Mouse (Mus musculus): ENCODE measurements around the gene Trim2. TPM values are rescaled to one million over a fixed set of nuclear protein-coding genes. Genes with fewer than 3 reads are reported as not detected.

Gene Trim2
- total RNA-seq, 2 experiments from 2014 or later, result 5.1 to 5.8 TPM

GRCm38 (mm10) chr3:84294734-84295133 lies 11.9 kb downstream of the Trim2 start:
- intact Hi-C loops (cut with DNase I), result no loop called here
- DNase-seq, result no peak

DNA sequence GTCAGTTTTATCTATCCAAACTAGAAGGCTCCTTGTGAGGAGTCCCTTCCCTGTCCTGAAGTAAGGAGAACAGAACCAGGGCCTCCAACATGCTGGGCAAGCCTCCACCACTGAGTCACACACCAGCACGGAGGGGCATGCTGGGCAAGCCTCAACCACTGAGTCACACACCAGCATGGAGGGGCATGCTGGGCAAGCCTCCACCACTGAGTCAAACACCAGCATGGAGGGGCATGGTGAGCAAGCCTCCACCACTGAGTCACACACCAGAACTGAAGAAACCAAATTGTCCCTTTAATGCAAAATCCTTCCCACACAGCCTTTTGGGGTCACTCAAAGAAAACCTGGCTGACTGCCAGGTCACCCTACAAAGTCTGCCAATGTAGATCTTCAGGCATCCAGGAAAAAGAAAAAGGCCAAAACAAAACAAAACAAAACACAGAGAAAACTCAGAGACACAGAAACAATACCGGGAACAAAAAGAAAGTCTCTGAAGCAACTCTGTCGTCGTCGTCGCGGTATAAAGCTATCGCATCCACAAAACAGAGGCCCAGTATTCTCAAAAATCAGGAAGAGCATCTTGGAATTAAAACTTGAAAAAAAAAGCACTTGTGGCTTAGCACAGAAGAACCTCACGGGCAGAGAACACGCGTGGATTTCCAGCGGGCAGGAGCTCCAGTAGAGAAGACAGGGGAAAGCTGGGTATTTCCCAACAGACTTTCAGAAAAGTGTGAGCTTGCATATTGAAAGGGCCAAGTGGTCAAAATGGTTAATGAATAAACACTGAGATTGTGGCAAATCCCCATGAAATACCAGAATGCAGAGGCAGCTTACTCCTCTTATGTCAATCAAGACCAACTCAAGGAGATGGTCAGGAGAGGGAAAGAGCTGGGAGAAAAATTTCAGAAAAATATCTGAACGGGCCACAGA lies 12.7 kb downstream of the Trim2 start:
- DNase-seq, result no peak
- intact Hi-C loops (cut with DNase I), result no loop called here

DNA sequence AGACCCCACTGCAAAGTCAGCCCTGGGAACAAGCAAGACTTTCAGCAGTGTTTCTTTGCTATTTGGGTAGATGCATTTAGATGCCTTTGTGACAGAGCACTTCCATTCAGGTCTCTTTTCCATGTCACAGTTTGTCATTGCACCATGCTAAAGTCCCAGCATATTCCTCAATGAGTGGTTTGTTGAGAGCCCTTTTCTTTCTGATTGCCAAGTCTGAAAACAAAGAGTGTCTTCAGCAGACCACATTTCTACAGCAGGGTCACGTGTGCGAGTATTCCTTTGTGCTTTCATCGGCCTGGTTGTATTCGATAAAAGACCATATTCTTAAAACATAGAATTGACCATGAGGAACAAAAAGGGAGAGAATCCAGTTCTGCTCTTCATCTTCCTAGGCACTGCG lies 14.4 kb downstream of the Trim2 start:
- intact Hi-C loops (cut with DNase I), result no loop called here
- no peak for DNase-seq

DNA sequence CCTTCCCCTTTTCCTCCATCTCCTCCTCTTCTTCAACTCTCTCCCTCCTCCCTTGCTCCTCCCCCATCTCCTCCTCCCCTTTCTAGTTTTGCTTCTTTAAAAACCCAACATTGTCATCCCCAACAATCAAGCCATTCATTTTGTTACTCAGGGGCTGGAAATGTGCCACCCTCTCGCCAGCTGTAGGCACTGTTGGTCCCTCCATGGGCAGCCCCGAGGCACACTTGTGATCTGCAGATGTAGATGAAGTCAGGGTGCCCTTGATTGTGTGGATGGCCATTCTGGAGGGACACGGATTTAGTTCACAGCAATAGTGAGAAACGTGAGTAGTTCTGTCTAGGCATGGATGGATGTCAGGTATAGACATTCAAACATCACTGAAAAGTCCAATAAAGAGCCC lies 17.7 kb downstream of the Trim2 start:
- DNase-seq, result no peak
- intact Hi-C loops (cut with DNase I), result no loop called here

DNA sequence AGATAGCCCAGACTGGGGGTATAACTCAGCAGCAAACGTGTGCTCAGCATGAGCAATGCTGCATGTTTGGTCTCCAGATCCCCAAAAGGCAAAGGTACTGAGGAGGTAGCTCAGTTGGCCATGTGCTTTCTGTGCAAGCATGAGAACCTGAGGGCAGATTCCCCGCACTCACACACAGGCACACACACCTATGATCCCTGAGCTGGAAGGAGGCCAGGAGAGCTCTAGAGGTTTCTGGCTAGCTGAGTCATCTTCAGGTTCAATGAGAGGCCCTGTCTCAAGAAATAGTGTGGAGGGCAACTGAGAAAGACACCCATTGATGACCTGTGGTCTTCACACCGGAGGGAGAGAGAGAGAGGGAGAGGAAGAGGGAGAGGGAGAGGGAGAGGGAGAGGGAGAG lies 19.4 kb downstream of the Trim2 start:
- intact Hi-C loops (cut with DNase I), result no loop called here
- no peak for DNase-seq

- no peak for DNase-seq
- intact Hi-C loops (cut with DNase I), result no loop called here
Measured at GRCm38 (mm10) chr3:84286311-84286710, 20.4 kb downstream of the Trim2 start.

- no peak for DNase-seq
- intact Hi-C loops (cut with DNase I), result no loop called here
Measured at GRCm38 (mm10) chr3:84284796-84285195, 21.9 kb downstream of the Trim2 start.

DNA sequence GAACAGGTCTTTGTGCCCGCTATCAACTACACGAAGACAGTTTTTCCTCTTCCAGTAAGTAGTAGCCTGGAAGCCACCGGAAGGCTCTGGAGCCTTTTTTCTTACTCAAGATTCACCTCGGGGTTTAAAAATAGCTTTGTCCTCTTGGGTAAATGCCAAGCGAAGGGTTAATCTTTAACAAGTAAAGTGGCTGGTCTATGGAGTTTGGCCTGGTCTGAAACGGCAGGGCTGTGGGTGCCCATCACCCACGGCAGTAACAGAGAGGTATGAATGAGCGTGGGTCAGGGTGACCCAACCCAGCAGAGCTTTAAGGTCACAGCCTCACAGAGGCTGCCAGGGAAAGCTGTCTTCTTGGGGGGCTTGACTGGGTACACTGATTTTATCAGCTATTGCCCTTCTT lies 23.2 kb downstream of the Trim2 start:
- intact Hi-C loops (cut with DNase I), result no loop called here
- DNase-seq, result no peak

- intact Hi-C loops (cut with DNase I), result no loop called here
- DNase-seq, result no peak
Measured at GRCm38 (mm10) chr3:84281936-84282371, 24.7 kb downstream of the Trim2 start.

DNA sequence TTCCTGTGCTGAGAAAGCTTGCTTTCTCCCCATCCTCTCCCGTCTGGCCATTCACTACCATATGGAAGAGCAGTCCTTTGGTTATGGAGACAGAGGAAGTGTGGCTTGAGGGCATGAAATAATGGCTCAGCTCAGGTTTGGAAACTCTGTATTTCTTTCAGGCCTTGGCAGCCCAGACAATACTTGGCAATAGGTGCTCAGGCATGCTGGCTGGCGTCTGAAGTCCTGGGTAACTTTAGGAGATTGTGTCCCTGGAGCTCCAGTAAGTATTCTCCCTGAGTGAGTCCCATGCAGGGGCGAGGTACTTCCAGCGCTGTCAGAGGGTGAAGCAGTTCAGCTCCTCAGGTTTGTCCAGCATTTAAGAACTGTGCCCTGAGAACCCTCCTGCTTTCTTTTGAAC lies 27.9 kb downstream of the Trim2 start:
- intact Hi-C loops (cut with DNase I), result no loop called here
- DNase-seq, result no peak

DNA sequence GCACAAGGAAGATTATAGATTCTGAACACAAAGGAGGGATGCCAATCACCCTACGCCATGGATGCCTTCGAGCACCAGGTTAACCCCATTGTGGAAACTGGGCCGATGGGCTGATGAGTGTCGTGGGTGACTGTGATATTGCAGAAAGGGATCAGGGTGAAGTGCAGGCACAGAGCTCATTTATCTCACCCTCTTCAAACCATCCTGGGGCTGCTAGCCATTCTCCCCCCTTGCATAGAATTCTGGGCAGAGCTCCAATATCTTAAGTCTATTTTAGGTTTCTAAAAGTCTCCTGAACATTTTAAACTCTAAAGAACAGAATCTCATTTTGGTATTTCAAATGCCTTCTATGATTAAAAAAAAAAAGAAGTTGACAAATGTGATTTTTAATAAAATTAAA lies 31.6 kb downstream of the Trim2 start:
- intact Hi-C loops (cut with DNase I), result no loop called here
- DNase-seq, result no peak

DNA sequence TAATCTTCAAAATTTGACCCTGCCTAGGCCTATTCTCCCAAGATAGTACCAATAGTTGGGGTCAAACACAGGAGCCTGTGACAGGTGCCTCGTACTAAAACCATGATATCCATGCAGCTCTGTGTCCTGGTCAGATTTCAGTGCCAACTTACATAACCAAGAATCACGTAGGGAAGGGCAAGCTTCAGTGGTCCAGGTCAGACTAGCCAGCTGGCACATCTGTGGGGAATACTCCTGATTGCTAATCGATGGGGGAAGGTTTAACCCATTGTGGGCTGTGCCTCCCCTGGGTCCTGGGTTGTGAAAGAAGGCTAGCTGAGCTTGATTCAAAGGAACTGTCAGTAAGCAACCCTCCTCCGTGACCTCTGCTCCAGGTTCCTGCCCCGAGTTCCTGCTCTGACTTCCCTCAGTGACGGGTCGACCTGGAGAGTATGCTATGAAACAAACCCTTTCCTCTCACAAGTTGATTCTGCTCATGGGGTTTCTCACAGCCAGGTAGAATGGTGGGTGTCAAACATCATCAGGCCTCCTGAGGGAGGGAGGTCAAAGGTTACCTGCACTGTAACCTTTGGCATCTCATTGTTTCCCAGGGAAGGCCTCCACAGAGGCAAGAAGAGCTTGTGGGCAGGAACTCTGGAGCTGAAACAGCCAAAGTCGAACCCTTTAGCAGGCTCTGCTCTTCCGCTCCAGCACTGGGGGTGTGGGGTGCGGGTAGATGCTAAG lies 34.2 kb downstream of the Trim2 start:
- DNase-seq, result no peak

GRCm38 (mm10) chr3:84271794-84272193 lies 34.9 kb downstream of the Trim2 start:
- intact Hi-C loops (cut with DNase I), result no loop called here
- DNase-seq, result peak in 1 of 2 experiments; percentile 12

More for the DNA sequence above, 34.2 kb downstream of the Trim2 start:
- intact Hi-C loops (cut with DNase I), result no loop called here

- intact Hi-C loops (cut with DNase I), result no loop called here
- no peak for DNase-seq
Measured at GRCm38 (mm10) chr3:84271058-84271457, 35.6 kb downstream of the Trim2 start.

GRCm38 (mm10) chr3:84270624-84270995 lies 36.1 kb downstream of the Trim2 start:
- intact Hi-C loops (cut with DNase I), result no loop called here
- DNase-seq, result no peak

GRCm38 (mm10) chr3:84269987-84270623 lies 36.6 kb downstream of the Trim2 start:
- intact Hi-C loops (cut with DNase I), result no loop called here
- no peak for DNase-seq

DNA sequence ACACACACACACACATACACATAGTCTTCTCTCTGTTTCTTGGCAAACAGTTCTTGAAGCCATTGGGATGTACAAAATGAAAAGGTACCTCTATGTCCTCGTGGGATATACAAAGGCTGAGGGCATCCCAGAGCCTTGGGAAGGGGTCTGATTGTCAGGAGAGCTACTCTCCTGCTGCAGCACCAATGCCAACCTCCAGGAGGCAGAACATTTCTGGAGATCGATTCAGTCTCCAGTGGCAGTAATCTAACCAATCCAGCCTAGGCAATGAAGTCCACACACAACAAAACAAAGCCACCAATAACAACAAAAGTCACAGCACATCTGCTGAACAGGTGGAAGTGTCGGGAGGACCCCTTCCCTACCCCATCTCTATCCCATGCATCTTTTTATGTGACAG lies 38.2 kb downstream of the Trim2 start:
- intact Hi-C loops (cut with DNase I), result no loop called here
- DNase-seq, result no peak

DNA sequence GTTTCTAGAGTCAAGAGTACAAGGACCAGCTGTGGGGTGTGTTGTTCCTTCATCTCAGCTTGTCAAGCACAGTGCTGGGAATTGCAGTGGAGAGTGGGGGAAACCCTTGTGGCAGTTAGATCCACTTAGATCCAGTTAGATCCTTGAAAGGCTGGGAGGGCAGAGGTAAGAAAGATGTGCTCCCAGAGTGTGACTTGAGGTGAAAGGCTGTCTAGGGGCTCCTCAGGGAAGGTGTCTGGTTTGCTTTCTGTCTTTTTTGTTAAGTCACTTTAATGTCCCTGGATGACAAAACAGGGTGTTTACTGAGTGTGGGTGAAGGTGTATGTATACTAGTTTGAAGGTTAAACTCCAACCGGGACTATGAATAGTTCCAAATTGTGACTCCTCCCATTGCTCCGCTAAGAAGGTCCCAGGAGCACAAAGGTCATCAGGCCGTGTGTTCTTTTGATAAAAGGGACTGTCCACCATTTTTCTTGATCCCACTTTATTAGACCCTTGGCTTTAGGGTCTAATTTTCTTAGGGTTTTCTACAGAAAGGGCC lies 40.2 kb downstream of the Trim2 start:
- no peak for DNase-seq
- intact Hi-C loops (cut with DNase I), result no loop called here

DNA sequence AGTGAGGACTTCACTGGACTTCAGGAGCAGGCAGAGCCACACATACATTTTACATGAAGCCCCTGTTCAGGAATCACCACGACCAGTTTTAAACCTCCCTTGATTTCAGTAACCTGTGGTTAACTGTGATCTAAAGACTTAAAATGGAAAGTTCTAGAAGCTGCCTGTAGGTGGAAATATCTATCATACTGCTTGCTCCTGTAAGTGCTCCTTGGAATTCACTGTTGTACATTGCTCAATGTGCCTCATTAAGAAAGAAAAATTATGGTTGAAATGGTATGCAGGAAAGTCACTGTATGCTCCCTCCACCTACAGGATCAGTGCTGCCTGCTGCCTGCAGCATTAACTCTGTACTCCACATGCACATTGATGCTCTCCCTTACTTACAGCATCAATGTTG lies 41.6 kb downstream of the Trim2 start:
- intact Hi-C loops (cut with DNase I), result no loop called here
- DNase-seq, result no peak

DNA sequence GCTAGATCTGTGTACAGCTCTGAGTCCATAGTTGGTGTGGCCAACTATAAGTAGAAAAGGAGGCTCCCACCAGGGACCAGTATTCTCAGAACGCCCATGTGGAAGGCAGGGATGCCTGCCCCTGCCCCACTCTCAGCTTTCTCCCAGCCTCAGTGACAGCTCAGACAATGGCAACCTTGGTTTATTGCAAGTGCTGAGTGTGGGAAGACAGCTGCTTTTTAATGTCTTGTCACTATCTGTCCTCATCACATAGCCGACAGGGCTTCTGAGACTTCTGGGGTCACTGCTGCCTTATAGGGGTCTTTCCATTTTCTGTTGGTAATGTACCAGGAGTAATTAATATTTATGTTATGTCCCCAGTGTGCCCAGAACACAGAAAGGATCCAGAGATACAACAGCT lies 42.3 kb downstream of the Trim2 start:
- intact Hi-C loops (cut with DNase I), result no loop called here
- DNase-seq, result no peak

GRCm38 (mm10) chr3:84262804-84263203 lies 43.9 kb downstream of the Trim2 start:
- intact Hi-C loops (cut with DNase I), result no loop called here
- DNase-seq, result no peak

Measured in heart, postnatal 36 days (tissue).